Mouse (Mus musculus) central nervous system, embryonic 18 days (tissue): Measurements from ENCODE around the gene Ubxn1. TPM values are rescaled to one million over a fixed set of nuclear protein-coding genes. Genes with fewer than 3 reads are reported as not detected.

Source experiments
- polyA plus RNA-seq: library from polyadenylated mRNA; depleted of rRNA; stranded (reverse); fragments of >200 nt; gene quantifications from 2 replicates; pipeline ENCODE4 v1.2.3, GENCODE M21; 2012; rRNA removed

Ubxn1 gene
- polyA plus RNA-seq = 128 and 129 TPM in 2 replicates

DNA sequence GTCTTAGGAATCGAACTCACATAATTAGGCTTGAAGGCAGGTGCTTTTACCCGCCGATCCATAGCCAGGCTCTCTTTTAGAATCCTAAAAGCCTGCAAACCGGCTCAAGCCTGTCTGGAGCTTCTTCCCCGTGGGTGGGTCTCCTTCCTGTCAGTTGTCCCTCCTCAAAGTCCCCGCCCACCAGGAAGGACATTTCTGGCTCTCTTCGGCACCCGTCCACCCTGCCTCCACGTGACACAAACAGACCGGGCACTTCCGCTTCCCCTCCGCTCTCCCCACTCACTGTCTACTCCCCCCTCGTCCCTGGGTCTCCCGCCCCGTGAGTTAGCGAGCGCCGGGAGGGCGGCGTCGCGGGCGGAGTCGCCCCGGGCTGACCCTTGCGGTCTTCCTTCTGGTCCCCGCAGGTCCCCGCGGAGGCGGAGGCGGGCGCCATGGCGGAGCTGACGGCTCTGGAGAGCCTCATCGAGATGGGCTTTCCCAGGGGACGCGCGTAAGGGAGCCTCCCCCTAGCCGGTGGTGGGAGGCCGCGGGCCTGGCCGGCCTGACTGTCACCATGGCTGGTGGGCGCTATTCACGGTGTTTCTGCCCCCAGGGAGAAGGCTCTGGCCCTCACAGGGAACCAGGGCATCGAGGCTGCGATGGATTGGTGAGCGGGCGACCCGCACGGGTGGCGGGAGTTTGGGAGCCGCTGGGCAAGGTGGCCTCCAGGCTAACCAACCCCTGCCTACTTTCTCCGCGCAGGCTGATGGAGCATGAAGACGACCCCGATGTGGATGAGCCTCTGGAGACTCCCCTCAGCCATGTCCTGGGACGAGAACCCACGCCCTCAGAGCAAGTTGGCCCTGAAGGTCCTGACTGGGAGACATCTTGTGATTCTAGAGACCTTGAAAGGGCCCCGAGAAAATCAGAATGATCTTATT lies at the start of gene Ubxn1:
TSS of gene Ubxn1 (plus strand) at position 230 of the 920 bp plus-strand sequence.

DNA sequence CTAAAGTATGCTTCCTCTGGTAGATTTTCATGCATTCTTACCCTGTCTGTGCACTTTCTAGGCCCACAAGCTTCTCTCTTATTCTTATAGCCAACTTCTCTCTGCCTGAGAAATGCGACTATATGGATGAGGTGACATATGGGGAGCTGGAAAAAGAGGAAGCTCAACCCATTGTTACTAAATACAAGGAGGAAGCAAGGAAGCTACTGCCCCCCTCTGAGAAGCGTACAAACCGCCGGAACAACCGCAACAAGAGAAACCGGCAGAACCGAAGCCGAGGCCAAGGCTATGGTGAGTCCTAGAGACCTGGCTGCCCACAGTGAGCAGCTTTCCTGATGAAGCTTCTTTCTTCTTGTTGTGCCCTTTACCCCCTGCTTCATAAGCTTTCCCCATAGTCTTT lies 41.6 kb upstream of the Ubxn1 start, which contains the start of gene AC129217.1:
TSS of gene AC129217.1 (plus strand) at position 114 of the 400 bp plus-strand sequence.

DNA sequence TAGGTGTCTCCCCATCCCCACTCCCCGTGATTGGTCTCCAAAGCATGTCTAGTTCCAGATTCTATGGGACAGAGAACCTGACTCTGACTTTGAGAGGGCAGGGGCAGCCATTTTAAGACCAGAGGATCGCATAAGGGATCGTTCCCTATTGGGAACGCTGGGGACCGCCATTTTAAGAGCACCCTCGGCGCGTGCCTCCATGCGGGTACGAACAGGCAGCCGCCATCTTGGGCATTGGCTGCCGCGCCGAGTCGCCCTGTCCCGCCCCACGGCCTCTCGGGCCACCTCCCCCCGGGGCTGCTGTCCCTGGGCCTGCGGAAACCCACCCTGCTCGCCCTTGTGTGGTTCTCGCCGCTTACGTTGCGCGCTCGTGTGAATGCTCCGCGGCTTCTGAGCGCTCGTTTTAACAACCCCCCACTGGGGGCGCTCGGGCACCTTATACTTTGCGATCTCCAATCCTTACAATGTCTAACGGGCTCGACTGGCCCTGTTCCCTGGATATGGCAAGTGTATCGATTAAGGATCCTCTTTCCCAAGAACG lies 34.0 kb upstream of the Ubxn1 start, which contains the start of gene Bscl2:
TSS of gene Bscl2 (plus strand) at position 217 of the 541 bp plus-strand sequence.

DNA sequence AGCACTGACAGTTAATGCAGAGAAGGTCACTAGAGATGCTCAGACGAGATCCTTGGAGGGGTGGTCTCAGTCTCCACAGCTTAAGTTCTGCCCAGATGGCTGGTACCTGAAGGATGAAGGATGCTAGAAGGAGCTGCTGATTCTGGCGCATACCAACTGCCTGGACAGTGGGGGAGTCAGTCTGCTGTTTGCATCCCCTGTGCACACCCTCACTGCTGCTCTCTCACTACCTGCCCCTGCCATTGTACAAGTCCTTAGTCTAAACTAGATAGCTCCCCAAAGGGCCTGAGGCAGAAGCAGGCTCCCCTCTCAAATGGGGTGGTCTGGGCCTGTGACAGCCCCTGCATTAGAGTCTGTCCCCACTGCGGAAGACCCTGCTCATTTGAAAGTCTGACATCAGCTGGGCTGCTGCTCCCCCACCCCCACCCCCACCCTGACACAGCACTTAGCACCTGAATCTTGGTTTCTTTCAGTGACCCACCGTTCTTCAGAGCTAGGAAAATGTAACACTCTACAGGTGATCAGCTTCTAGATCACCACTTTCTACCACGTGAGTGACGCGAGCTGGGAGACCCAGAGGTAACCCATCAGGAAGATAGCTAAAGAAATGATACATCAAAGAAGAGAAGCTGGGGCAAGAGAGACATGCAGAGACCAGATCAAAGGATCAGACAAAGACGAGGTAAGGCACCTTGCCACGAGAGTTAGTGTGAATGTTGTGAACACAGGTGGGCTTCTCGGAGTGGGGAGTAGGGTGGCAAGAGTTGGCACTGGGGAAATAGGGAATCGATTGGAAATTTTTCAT lies 32.0 kb upstream of the Ubxn1 start, which contains the start of gene Gng3:
TSS of gene Gng3 (minus strand) at position 92 of the 805 bp plus-strand sequence.

DNA sequence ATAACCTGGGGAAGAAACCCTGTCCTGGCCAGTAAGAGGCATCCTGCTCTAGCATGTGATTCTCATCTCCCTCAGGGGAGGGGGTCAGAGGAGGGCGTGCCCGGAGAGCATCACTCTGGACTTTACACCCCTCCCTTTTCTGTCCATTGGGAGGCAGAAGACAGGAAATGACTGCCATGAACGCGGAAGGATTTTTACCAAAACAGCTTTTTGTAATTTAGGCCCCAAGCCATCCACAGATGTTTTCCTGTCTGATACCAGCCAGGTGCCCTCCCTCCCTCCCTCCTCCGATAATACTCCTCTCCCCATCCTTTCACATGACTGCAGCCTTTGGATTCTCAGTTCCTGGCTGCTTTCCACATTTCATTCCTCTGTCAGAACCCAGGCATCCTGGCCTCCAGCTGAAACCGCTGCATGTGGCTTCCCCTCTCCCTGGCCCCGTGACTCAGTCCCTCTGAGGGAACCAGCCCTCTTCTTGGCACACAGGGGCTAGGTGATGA lies 20.8 kb upstream of the Ubxn1 start, which contains the start of gene Lrrn4cl:
TSS of gene Lrrn4cl (plus strand) at position 367 of the 500 bp plus-strand sequence.

DNA sequence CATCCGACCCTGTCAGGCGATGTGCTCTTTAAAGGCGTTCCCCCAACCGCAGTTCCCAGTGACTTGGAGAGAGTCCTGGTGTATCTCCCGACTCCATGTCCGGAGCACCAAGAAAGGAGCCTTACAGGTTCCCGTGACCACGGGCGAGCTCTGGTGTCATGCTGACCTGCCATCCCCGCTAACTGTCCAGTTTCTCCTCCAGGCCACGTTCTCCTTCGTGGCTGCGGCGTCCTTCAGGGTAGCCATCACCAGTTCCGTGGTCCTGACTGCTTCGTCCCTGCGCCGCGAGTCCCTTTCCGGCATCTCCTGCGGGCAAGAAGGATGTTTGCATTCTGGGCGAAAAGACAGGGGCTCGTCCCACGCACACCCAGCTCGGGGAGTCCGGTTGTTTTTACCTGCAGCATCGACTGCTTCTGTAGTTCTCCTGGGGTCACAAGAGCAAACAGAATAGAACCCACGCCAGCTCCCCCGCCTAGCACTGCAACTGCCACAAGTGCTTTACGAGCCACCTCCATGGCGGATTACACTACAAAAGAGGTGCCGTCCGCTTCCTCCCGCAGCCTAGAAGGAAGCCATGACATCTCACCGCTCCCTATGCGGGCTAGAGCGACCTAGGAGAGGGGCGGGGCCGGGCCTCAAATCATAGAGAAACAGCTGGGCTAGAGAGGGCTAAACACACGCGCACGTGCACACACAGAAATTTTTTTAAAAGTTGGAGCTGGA lies 9.2 kb downstream of the Ubxn1 start, which contains the start of gene Uqcc3:
TSS of gene Uqcc3 (minus strand) at position 613 of the 723 bp plus-strand sequence.

DNA sequence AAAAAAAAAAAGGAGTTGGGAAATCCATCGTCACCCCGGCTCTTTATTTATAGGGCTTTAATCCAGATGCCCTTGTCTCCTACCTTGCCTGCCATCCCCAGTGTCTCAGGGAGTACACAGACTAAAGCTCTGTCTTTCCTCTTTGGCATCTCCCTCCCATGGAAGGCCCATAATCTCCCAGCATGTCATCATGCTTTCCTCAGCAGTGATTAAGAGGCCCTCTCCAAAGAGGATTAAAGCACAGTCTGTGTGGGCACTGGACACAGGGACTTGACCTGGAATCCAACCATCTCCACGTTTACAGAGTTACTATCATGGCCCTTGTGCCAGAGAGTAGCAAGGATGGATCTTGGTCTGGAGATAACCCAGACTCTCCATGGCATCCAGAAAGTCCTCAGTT lies 12.3 kb downstream of the Ubxn1 start, which contains the start of the genes Lbhd1 and Gm49403:
TSS of gene Lbhd1 (plus strand) at position 117 of the 400 bp plus-strand sequence.
TSS of gene Gm49403 (plus strand) at position 315 of the 400 bp plus-strand sequence.

DNA sequence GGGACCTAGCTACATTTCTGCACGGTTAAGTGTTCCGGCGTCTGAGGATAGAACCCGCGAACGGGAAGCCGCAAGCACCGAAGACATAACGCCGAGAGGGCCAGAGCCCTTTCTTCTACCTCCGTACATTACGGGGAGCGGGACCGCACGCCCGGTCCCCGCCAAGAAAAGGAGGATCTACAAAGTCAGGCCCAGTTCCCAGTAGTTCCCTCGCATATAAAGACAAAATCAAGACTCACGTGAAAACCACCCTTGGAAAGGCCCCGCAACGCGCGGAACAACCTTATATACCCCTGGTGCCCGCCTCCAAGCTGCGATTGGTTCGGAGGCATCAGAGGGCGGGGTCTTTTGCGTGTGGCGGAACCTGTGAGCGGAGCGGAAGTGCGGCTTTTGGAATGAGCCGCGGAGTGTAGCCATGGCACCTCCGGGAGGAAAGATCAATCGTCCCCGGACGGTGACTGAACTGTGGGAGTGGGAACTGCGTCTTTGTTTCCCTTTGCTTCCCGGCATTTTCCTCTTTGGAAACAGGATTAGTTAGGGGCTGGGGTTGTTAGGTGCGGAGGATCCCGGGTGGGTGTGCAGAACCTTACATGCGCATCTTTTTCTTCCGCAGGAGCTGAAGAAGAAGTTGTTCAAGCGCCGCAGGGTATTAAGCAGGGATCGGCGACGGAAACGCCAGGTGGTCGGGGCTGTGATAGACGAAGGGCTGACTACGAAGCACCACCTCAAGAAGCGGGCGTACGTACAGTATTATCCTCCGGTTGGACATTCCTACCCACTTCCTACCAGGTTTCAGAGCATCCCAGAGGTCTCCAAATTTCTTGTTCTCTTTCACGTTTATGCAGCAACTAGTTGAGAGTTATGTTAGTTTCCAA lies 17.5 kb downstream of the Ubxn1 start, which contains the start of the genes 1810009A15Rik and Gm49416:
TSS of gene 1810009A15Rik (plus strand) at position 343 of the 875 bp plus-strand sequence.
TSS of gene Gm49416 (plus strand) at position 416 of the 875 bp plus-strand sequence.

DNA sequence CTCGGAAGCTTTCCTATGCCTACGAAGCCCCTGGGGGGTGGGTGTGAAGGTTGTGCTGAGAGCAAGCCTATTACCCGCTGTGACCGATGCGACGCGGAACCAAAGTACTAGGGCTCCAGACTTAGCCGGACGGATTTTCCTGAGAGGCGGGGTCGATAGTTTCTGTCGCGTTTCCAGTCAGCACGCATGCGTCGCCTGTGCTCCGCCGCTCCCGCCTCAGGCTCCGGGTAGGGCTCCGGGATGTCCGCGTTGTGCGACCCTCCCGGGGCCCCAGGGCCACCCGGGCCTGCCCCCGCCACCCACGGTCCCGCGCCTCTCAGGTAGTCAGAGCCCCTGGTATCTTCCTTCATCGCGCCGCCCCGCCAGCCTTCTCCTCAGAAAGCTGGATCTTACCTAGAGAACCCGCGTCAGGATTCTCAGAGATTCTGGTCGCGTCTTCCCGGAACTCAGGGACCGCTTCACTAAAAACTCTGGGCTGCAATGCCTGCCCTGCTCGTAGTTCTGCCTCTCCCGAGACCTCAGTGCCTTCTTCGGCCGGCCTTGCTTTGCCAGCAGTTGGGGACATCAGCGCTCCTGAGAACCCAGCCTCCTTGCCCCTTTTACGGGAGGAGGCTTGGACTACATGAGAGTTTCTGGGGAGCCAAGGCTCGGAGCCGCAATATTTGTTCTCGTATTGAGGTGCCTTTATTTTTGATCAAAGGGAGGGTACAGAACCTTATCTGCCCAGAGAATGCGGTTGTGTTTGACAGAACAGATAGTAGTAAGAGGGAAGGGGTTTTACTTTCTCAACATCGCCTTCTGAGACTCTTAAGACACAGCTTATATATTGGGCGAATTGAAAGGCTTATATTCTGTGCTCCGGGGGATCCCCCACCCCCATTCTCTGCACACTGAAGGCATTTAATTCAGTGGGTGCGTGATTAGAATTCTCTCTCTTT lies 21.8 kb downstream of the Ubxn1 start, which contains the start of gene Ints5:
TSS of gene Ints5 (plus strand) at position 177 of the 938 bp plus-strand sequence.

DNA sequence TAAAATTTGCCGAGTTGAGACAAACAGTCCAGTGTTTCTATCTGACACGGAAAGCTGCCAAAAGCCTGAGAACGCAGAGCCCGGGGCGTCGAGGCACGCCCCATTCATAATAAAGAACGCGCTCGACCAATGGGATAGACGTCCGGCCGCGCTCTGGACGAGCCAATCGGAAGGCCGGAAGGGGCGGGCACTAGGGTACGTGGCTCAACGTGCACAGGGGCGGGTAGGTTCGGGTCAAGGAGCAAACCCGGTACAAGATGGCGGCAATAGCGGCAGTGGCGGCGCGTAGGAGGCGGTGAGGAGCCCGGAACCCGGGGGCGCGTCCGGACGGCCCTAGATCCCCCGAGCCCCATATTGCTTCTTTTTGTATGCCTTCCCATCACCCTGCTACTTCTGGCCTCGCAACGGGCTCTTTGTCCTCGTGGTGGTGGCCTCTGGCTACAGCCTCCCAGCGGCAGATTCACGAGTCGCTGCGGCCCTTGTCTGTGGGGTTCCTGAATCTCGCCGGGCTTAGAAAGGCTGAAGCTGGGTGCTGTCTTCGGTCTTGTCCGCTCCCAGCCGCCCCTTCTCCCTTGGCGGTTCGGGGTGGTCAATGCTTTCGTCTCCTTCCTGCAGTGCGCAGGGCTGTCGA lies 26.7 kb downstream of the Ubxn1 start, which contains the start of gene Ganab:
TSS of gene Ganab (plus strand) at position 207 of the 631 bp plus-strand sequence.

DNA sequence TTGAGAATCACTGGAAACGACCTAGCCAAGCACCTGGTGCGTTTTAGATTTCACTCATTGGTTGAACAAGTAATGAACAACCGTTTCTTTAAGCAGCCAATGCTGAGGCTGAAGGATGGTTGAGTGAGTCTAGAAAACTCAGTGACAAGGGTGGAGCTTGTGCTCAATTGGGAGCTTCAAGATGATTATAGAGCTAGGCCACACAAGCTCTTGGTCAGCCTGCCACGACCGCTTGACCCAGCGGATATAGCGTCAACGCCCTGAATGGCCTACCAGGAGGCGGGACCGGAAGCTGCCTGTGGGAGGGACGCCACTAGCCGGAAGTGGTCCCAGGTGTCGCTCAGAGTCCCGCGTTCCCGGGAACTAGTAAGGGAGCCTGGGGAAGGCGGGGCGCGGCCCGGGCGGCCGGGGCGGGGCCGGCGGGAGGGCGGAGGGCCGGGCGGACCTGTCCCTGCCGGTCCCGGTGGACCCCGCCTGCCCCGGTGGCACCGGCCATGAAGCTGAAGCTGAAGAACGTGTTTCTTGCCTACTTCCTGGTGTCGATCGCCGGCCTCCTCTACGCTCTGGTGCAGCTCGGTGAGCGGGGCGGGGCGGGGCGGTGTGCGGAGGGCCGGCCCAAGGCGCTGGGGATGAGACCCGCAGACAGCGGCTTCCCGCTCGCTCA lies 48.9 kb downstream of the Ubxn1 start, which contains the start of gene B3gat3:
TSS of gene B3gat3 (plus strand) at position 302 of the 664 bp plus-strand sequence.

Other genes starting within 250 kb of the Ubxn1 start
- 11.4 and 16.1 TPM in 2 replicates for gene Chrm1, start 207.7 kb upstream of the Ubxn1 start, polyA plus RNA-seq
- gene Slc3a2, start 148.1 kb upstream of the Ubxn1 start, polyA plus RNA-seq = 156 and 158 TPM in 2 replicates
- 64.1 and 65.4 TPM in 2 replicates for gene Wdr74, start 135.7 kb upstream of the Ubxn1 start, polyA plus RNA-seq
- gene 1700092M07Rik, start 130.8 kb upstream of the Ubxn1 start, polyA plus RNA-seq = 2.1 and 2.2 TPM in 2 replicates
- gene Stx5a, start 130.1 kb upstream of the Ubxn1 start, polyA plus RNA-seq = 115 and 123 TPM in 2 replicates
- gene Nxf1, start 114.4 kb upstream of the Ubxn1 start, polyA plus RNA-seq = 174 and 185 TPM in 2 replicates
- 207 and 209 TPM in 2 replicates for gene Tmem223, start 100.5 kb upstream of the Ubxn1 start, polyA plus RNA-seq
- gene Tmem179b, start 97.0 kb upstream of the Ubxn1 start, polyA plus RNA-seq = 21.0 and 23.1 TPM in 2 replicates
- 25.5 and 26.5 TPM in 2 replicates for gene Taf6l, start 85.1 kb upstream of the Ubxn1 start, polyA plus RNA-seq
- gene Polr2g, start 72.9 kb upstream of the Ubxn1 start, polyA plus RNA-seq = 155 TPM in 2 replicates
- gene Zbtb3, start 68.9 kb upstream of the Ubxn1 start, polyA plus RNA-seq = 6.4 and 6.6 TPM in 2 replicates
- 51.9 and 52.3 TPM in 2 replicates for gene Ttc9c, start 52.2 kb upstream of the Ubxn1 start, polyA plus RNA-seq
- 80.3 and 80.6 TPM in 2 replicates for gene Hnrnpul2, start 51.5 kb upstream of the Ubxn1 start, polyA plus RNA-seq
- gene AC129217.1, start 41.7 kb upstream of the Ubxn1 start, polyA plus RNA-seq = 0.58 TPM in 1 of 2 replicates, not detected in the other
- 100 and 106 TPM in 2 replicates for gene Bscl2, start 34.0 kb upstream of the Ubxn1 start, polyA plus RNA-seq
- 313 and 316 TPM in 2 replicates for gene Gng3, start 32.3 kb upstream of the Ubxn1 start, polyA plus RNA-seq
- gene Lrrn4cl, start 20.7 kb upstream of the Ubxn1 start, polyA plus RNA-seq = 1.2 and 1.4 TPM in 2 replicates
- gene Uqcc3, start 9.4 kb downstream of the Ubxn1 start, polyA plus RNA-seq = 54.5 and 56.5 TPM in 2 replicates
- gene Lbhd1, start 12.2 kb downstream of the Ubxn1 start, polyA plus RNA-seq = 4.0 and 5.1 TPM in 2 replicates
- gene Gm49403, start 12.4 kb downstream of the Ubxn1 start, polyA plus RNA-seq = not detected in 2 replicates
- gene 1810009A15Rik, start 17.4 kb downstream of the Ubxn1 start, polyA plus RNA-seq = 44.6 and 52.3 TPM in 2 replicates
- 0.23 and 0.32 TPM in 2 replicates for gene Gm49416, start 17.4 kb downstream of the Ubxn1 start, polyA plus RNA-seq
- gene Ints5, start 21.5 kb downstream of the Ubxn1 start, polyA plus RNA-seq = 20.6 and 22.9 TPM in 2 replicates
- 125 and 128 TPM in 2 replicates for gene Ganab, start 26.6 kb downstream of the Ubxn1 start, polyA plus RNA-seq
- gene B3gat3, start 48.9 kb downstream of the Ubxn1 start, polyA plus RNA-seq = 131 and 145 TPM in 2 replicates
- gene Rom1, start 57.9 kb downstream of the Ubxn1 start, polyA plus RNA-seq = 2.1 and 2.3 TPM in 2 replicates
- 11.1 and 13.1 TPM in 2 replicates for gene Eml3, start 58.1 kb downstream of the Ubxn1 start, polyA plus RNA-seq
- 36.2 and 38.4 TPM in 2 replicates for gene Mta2, start 70.4 kb downstream of the Ubxn1 start, polyA plus RNA-seq
- 22.9 TPM in 2 replicates for gene Tut1, start 82.4 kb downstream of the Ubxn1 start, polyA plus RNA-seq
- gene Eef1g, start 95.5 kb downstream of the Ubxn1 start, polyA plus RNA-seq = 385 and 395 TPM in 2 replicates
- gene Ahnak, start 117.8 kb downstream of the Ubxn1 start, polyA plus RNA-seq = 4.7 TPM in 2 replicates
- gene Scgb1a1, start 216.5 kb downstream of the Ubxn1 start, polyA plus RNA-seq = 1.1 TPM in 1 of 2 replicates, not detected in the other